Mouse (Mus musculus) Muller cell, postnatal 12 days (primary cell): Measurements from ENCODE around the gene Daam1.

Source experiments
- DNase-seq: peaks from one replicate; pipeline ENCODE4 v3.0.0-alpha.2; 2015; ENCODE audit errors: inconsistent ontology term

Gene Daam1

DNA sequence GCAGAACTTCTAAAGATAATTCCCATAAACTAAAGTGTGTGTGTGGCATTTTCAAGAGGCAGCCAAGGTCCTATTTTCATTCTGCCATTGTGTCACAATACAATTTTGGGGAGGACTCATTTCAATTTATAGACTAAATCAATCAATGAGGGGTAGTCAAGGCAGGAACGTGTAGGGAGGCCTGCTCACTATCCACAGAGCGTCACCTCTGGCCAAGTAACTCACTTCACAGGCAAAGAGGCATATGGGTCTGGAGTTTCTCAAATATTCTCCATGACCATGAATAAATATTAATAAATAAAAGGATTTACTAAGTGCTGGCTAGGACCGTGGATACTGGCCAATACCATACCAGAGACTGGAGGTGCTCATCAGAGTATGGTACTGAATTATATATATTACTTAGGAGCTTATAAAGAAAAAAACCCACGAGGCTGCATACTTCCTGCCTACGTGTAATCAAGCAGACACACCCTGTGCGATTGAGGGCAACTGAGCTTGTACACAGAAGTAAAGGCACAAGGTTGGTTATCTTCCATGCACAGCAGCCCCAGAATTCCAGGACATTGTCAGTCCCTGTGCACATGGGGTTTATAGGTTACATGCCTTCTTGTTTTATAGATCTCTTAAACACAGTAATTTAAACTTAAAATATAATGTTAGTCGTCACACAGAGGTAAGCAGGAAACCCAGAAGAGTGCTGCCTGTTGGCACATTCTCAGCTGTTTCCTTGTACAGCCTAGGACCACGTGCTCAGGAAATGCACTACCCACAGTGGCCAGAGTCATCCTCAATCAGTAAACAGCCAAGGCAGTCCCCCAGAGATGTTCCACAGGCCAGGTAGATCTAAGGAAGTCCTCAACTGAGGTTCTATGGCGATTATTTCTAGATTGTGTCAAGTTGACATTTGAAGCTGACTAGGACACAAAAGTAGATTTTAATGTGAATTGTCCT is 101.8 kb downstream of the Daam1 start:
- no peak for DNase-seq

DNA sequence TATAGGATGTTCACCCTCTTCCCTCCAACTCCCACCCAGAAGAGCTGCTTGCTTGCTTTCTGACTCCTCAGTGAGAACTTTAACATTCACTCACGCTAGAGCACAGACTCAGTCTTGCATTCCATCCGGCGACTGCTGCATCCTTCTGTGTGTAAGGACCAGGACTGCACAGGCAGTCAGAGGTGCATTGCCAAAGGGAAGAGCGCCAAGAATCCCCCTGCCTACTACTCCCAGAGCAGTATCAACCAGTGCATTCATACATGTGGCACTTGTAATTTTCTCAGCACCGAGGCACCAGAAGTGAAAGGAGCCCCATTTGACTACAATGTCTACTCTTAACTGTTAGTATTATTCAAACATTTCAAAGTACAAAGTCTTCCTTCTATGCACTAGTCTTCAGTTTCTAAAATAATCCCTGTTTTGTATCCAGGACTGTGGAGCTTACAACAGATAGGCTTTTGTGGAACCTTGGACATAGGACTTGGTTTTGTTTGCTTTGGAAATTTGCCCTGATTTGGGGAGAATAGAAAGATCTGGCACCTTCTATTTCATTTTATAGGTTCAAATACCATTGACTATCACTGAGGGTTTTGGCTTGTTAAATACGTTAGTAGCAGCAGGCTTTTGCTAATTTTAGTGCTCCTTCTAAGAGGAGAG is 103.2 kb downstream of the Daam1 start:
- peak; percentile 71 for DNase-seq

DNA sequence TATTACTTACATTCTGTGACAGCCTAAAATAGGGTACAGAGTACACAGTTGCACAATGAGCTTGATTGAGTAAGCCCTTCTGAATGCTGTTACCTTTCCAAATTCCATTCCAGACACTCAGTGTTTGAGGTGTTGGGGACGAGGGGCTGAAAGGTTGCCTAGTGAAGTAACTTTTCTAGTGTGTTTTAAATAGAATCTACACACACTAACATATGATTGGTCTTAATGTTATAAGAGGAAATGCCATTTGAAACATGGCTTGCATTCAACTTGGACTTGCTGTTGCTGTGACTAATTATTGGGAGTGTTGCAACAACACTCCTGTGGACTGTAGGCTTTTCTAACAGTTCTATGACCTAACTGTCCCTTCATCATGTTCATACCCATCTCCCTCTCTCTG is 105.8 kb downstream of the Daam1 start:
- peak; percentile 43 for DNase-seq

DNA sequence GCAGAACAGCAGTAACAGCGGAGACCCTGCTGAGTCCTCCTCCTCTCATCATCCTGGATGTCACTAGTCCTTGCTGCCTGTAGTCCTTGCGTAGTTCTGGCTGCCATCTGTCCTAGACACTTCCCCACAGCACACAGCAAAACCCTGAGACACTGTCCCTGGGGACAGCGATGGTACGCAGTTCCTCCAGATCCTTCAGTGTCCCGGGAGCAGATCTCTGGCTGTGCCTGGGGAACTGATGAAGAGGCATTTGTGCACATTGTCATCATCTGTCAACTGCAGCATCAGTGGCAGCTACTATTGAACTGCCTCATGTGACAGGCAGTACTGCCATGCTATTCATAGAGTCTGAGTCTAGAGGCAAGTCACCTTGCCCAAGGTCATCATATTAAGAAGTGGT is 107.6 kb downstream of the Daam1 start:
- no peak for DNase-seq

DNA sequence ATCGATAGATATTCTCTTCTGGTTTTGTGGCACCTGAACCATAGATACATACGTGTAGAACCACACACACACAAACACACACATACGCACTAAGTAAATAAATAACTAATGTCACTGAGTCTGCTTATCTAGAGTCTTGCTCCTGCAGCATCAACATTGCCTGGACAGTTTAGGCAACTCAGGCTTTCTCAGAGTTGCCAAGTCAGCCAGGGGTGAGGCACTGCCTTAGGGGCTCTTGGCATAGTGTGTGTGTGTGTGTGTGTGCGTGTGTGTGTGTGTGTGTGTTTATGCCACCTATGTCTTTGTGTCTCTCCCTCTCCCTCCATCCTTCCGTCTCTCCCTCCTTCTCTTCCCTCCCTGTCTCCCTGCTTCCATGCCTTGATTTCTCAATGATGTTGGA is 110.4 kb downstream of the Daam1 start:
- no peak for DNase-seq

DNA sequence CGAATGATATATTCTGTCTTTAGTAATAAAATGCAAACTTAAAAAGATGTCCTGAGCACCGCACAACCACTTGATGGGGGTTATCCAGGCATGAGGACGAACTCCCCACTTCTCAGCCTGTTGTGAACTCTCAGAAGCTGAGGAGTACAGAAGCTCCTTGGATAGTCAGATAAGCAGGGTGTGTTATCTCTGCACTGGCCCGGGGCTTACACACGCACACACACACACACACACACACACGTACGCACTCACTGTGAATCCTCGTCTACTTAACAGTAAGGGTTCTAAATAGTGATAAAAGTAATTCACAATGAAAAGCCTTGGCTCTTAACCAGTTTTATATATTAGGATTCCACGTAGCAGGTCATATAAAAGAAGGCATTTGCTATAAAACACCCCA is 112.2 kb downstream of the Daam1 start:
- no peak for DNase-seq

DNA sequence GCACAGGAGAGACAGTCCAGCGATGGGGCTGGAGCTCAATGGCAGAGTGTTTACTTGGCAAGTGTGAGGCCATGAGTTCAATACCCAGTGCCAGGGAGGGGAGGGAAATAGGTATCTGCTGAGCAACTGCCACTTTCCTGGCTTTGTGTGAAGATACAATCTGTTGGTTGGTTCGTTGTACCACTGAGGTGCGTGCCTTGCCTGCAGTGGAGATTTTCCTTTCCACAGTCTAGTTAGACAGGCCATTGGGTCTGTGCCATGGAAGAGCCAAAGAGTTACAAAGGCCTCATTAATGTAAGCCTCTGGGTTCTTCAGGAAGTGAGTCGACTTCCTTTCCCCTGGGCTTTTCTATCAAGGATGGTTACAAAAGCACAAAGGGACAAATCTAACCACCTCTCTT is 112.8 kb downstream of the Daam1 start:
- DNase-seq: peak; percentile 70

DNA sequence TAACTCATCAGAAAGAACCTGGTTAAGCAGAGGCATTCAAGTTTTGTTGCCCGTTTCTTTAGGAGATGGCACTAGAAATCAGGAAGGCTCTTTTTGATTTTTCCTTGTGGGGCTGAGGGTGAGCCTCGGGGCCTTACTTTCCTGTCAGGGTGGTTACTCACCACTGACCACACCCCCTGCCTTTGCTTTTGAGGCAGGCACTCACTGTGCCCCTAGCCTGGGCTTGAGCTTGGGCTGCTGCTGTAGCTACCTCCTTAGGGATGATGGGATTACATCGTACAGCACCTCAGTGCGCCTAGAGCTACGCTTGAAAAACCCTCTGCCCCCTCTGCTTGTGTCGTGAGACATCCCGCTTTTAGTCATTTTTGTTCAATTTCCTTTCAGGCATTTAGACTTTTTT is 115.0 kb downstream of the Daam1 start:
- DNase-seq: no peak

DNA sequence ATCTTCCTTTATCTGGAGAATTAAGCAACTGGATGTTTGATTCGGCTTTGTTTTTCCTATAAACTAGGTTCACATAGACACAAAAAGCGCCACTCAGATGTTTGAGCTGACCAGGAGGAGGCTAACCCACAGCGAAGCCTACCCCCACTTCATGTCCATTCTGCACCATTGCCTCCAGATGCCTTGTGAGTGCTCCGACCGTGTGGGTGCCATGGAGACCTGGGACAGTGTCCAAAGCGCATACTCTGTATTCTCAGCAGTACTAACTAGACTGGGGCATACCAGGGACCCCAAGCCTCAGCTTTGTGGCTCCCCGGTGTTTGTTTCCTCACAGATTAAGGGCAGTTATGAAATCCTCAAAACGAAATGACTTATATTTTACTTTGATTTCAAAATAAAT is 115.6 kb downstream of the Daam1 start:
- DNase-seq: peak; percentile 90

DNA sequence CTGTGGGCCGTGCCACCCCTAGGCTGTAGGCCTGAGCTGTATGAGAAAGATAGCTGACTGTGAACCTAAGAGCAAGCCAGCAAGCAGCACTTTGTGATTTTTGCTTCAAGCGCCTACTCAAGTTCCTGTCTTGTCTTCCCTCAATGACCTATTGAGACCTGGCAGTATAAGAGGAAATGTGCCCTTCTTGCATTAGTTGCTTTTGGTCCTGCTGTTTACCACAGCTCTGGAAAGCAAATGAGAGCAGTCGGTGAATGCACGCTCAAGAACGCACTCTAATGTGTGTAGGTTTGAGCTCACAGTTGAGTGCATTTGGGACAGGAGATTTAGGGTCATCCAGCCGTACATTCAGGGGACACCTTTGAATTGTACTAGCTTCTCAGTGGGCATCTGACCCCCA is 118.1 kb downstream of the Daam1 start:
- no peak for DNase-seq

DNA sequence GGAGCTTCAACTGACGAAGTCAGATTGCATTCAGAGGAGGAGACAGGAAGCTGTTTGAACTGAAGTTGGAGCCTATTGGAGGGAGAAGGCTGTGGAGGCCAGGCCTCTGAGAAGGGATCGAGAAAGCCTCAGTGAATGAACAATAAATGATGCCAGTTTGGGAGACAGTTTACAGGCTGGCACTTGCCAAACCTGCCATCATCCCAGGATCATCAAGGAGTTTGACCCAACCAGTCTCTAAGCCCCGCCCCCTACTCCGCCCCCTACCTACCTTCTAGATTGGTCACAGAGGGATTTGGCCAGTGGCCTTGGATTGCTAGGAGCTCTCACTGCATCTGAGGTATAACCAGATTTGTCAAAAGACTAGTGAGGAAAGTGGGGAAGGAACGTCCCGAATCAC is 118.7 kb downstream of the Daam1 start:
- no peak for DNase-seq

DNA sequence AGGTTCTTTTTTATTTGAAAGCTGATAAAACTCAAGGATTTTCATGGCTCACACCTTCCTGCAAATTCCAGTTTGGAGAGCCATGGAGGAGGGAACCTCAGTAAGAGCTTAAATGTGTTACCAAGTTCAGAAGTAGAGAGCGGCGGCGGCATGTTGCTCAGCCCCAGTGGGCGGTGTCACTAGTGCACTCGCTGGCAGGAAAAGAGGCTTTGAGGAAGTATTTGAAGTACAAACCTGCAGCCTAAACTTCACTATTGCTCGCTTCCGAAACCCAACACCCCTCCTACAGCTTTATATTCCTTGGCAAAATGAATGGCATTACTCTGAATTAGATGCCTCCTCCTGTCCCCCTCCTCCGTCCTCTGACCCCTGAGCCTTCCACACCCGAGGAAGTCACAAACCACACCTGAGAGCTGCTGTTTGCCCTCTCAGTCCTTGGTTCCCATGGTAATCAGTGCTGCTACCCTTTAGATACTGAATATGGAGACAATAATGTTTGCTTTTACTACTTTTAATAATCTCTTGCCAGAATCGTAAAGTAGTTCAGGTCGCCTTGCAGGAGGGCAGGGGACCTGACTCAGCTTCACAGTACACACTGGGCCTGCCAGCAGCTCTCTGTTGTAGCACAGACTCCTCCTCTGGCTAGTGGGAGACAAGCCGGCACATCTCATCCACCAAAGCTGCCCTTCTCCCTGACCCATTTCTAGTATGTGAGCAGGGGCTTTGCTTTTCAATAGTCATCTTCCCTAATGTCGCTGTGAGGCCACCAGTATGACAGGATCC is 119.4 kb downstream of the Daam1 start:
- no peak for DNase-seq

DNA sequence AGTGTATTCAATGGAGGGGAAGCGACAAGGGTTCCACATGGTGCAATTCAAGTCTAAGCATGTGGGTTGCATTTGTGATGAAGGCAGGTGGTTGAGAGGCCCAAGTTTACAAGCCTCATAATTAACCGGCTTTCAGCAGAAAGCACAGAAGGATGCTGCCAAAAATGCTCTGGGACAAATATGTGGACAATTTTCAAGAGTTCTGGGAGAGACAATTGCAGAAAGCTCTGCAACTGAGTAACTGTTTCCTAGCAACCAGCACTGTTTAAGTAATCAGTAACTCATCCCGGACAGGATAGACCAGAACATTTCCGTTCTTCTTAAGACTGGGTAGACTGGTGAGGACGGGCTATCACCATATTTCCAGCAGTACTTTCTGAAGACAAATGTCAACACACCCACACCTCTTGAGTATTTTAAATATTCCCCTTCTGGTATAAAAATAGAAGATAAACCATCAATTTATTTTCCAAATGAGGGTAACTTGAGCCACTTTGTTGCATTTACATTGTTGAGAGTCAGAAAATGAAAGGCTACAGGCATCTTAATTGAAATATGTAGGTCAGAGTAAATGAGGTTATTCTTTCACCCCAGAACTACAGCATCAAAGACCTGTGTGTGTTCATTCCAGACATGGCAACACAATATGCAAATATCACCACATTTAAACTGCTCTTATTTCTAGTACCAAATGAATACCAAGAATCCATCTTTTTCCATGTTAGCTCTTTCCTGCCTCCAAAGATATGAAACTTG is 123.5 kb downstream of the Daam1 start:
- DNase-seq: peak; percentile 92

DNA sequence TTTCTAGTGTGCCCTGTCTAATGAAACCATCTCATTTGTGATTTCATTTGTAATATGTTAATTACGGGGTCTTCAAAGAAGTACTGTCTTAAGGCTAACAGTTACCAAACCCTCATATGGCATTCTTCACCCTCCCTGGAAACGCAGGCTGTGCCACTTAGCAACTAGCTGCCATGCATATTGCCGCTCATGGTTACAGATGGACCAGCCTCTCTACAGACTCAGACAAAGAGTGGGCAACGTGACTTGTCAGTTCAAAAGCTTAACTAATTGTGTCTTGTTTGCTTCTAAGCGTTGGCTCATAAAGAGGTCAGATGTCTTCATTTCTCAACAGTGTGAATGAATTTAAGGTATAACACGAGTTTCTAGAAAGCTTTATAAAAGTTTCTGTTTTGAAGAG is 126.1 kb downstream of the Daam1 start:
- peak; percentile 67 for DNase-seq

DNA sequence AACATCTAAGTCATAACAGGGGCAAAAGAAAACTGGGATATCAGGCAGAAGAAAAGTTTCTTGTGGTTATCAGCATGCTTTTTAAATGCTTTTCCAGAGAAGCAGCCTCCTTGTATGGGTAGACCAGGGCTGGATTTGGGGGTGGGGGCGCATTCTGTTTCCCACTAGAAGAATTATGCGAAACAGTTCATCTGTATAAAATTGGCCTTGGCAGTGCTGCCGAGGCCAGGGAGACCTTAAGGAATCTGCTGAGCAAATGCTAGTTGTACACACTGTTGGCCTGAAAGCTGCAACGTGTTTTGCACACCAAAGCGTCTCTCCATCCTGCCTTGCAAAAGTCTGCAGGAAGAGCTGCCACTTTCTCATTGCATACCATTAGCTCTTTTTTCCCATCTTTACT is 126.6 kb downstream of the Daam1 start:
- DNase-seq: peak; percentile 73

DNA sequence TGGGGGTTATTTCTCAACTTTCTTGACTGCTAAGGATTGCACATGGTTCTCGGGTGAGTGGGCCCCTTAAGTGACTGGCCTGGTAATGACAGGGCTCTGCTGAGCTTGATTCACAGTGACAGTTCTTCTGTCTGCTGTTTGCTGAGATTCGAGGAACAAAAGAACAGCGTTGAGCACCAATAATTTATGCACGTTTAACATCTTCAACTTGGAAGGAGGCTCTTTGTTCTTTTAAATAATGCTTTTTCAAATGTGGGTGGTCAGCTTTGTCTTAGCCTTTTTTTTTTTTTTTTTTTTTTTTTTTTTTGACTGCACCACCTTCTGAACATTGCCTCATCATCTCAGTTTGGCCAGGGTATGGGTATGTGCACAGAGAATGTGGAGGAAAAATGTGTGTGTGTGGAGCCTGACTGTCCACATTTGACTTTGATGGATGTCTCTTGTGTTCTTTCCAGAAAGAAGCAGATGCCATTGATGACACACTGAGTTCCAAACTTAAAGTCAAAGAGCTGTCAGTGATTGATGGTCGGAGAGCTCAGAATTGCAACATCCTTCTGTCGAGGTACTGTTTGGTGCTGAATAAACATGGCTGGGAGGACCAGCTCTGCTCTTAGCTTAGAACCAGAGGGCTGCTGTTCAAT is 128.6 kb downstream of the Daam1 start:
- peak; percentile 73 for DNase-seq

DNA sequence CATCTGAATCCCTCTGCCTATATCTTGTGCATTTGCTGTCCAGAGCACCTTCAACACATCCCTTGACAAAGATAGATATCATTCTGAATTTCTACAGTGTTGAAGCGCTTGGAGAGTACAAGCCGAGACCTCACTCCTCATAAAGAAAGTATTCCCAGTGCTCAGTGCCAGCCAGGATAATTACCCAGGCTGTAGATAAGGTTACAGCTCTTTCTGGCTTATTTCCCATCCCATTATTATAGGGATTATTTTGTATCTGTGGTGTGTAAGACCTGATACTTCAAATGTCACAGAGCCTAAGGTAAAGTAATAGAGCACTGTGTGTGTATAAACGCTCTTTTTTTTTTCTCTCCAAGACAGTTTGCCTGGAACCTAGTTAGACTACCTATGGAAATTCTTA is 130.8 kb downstream of the Daam1 start:
- DNase-seq: no peak

DNA sequence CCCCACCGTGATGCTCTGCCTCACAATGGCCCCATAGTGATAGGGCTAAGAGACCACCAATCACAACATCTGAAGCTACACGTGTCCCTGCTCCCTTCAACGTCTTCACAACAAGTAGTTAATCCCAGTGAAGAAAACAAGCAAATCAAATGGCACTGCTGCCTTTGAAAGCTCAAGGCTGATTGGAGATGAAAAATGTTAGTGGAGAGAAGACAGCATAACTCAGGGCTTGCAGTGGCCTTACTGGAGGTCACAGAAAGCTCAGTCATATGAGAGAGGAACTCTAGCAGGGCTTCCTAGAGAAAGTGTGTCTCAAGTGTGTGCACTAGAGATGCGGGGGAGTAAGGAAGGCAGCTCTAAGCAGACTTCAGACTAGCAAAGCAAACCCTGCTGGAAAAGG is 131.7 kb downstream of the Daam1 start:
- no peak for DNase-seq

DNA sequence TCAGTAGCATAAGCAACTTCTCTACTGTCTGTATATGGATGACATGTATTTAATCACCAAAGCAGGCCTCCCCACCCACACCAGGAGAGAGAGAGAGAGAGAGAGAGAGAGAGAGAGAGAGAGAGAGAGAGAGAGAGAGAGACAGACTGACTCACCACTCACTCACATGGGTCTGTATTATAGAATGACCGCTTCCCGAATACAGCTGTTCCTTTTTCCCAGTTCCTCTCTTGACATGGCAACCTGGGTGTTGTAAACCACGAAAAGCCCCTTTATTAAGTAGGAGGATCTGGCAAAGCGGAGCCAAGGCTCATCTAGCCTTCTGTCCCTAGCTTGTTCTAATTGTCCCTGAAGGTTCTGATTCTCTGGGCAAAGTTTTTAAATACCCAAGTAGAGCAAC is 137.7 kb downstream of the Daam1 start:
- DNase-seq: no peak

DNA sequence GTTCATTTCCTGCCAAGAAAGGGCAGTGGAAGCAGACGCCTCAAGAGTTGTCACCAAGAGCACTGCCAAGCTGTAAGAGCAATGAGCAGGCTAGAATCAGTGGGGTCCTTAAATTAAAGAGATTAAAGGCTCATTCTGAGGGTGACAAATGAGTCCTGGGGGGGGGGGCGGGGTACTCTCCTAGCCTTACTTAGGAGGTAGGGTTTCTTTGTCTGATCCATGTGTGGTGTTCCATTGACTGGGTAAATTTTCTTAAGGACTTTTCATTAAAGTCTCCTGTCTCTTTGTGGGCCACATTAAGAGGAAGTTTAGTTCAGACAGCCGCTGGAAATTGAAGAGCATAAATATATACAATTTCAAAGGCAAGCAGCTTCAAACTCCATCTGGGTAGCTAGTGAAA is 138.1 kb downstream of the Daam1 start:
- no peak for DNase-seq

DNA sequence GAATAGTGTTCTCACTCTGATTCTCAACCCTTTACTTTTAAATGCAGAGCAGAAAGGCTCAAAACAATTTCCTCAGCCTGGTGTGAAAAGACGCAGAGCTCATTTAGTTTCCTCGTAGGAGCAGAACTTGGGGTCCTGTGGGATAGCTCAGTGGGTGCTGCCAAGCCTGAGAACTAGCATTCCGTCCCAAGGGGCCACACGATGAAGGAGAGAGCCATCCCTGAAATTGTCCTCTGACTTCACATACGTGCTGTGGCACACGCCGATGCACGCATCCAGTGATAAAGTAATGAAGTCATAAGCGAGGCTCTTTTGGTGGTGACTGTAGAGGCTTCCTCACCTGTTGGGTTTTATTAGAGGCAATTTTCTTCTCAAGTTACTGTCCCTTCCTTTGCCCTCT is 138.6 kb downstream of the Daam1 start:
- no peak for DNase-seq
